Mouse (Mus musculus): ENCODE measurements around the gene Rai2.

- no peak for TF ChIP-seq CTCF (IDR thresholded peaks at IDR 0.05; ENCODE audit: control insufficient read depth, insufficient read depth, low read length)
- no peak for TF ChIP-seq POLR2A (IDR thresholded peaks at IDR 0.05; ENCODE audit: borderline replicate concordance, control insufficient read depth, low read depth, low read length)
Observed at GRCm38 (mm10) chrX:161747337-161747736, 30.5 kb downstream of the Rai2 start.
